Mouse (Mus musculus) cerebellum, adult 8-10 months (tissue): ENCODE results near the gene Gm40193.

Source experiments
- DNase-seq: peaks from one replicate; pipeline ENCODE4 v3.0.0; 2022

The Gm40193 gene

GRCm38 (mm10) chr11:70502018-70502417, 30.7 kb downstream of the Gm40193 start:
- no peak for DNase-seq

GRCm38 (mm10) chr11:70500476-70500812, 32.3 kb downstream of the Gm40193 start:
- no peak for DNase-seq

- no peak for DNase-seq
These were observed 32.9 kb downstream of the Gm40193 start for GRCm38 (mm10) chr11:70499566-70500475.

GRCm38 (mm10) chr11:70489684-70490083, 43.1 kb downstream of the Gm40193 start:
- DNase-seq = no peak

GRCm38 (mm10) chr11:70489138-70489537, 43.6 kb downstream of the Gm40193 start:
- no peak for DNase-seq

GRCm38 (mm10) chr11:70487816-70488215, 44.9 kb downstream of the Gm40193 start:
- DNase-seq = no peak

- DNase-seq = no peak
These were observed 47.2 kb downstream of the Gm40193 start for GRCm38 (mm10) chr11:70485498-70485897.
